Mouse (Mus musculus): Measurements from ENCODE around the gene Idh3a. TPM values are rescaled to one million over a fixed set of nuclear protein-coding genes. Genes with fewer than 3 reads are reported as not detected.

Gene Idh3a
- total and polyA plus RNA-seq, 3 experiments, result 160 to 282 (median 205) TPM

GRCm38 (mm10) chr9:54583712-54584111 lies 2.4 kb upstream of the Idh3a start:
- Histone ChIP-seq H3K4me3 (ENCODE audit: control insufficient read depth in 1 of 2, insufficient read depth in 1 of 2, low read depth in 2 of 2, low read length in 2 of 2) (no peak overlapping the region), H3K27ac (ENCODE audit: control insufficient read depth, low read depth, low read length) (peak overlapping the region; percentile 98), H3K9ac (ENCODE audit: control insufficient read depth, low read depth, low read length, poor library complexity, severe bottlenecking) (peak overlapping the region; percentile 44), H3K79me2 (ENCODE audit: control insufficient read depth, insufficient read depth, low read length, poor library complexity) (peaks cover 24% of the 10 kb centered on the region), H3K36me3 (ENCODE audit: control insufficient read depth in 1 of 2, insufficient read depth in 2 of 2, low read length in 2 of 2) (peaks cover 0 to 34% of the 10 kb centered on the region in 2 experiments; a peak in 2 of 4 replicates), H3K9me3 (replicated peaks; ENCODE audit: insufficient read depth, low read length) (no peaks in the 10 kb centered on the region), H3K27me3 (ENCODE audit: control insufficient read depth in 1 of 2, insufficient read depth in 2 of 2, low read length in 2 of 2) (no peaks in the 10 kb centered on the region), H3K4me1 (ENCODE audit: control insufficient read depth in 1 of 2, insufficient read depth in 2 of 2, low read length in 2 of 2) (peaks cover 9 to 25% of the 10 kb centered on the region in 2 experiments; a peak in 3 of 4 replicates)
- TF ChIP-seq BHLHE40 (IDR thresholded peaks at IDR 0.05; ENCODE audit: borderline replicate concordance, low read depth, low read length) (peak; percentile 61; the same call in 1 of the 2 replicates), MAZ (IDR thresholded peaks at IDR 0.05; ENCODE audit: low read depth, low read length) (no peak), SIN3A (IDR thresholded peaks at IDR 0.05; ENCODE audit: low read length) (peak; percentile 89), KAT2A (conservative IDR thresholded peaks at IDR 0.05; ENCODE audit: low read depth, low read length) (no peak; the same call in 1 of the 2 replicates), MXI1 (IDR thresholded peaks at IDR 0.05; ENCODE audit: low read depth, low read length) (peak; percentile 37; the same call in 1 of the 2 replicates), USF2 (IDR thresholded peaks at IDR 0.05; ENCODE audit: borderline replicate concordance in 1 of 2, insufficient read depth in 1 of 2, low read depth in 1 of 2, low read length in 2 of 2) (no peak), CHD2 (IDR thresholded peaks at IDR 0.05; ENCODE audit: low read length) (no peak), EP300 (IDR thresholded peaks at IDR 0.05; ENCODE audit: low read depth in 1 of 2, low read length in 2 of 2) (peak; percentile 98 to 99), MYC (IDR thresholded peaks at IDR 0.05; ENCODE audit: low read depth, low read length) (0 out of 2 replicates have a peak, but pooled peaks have one; percentile 13), USF1 (IDR thresholded peaks at IDR 0.05; ENCODE audit: low read depth, low read length) (no peak), RAD21 (IDR thresholded peaks at IDR 0.05; ENCODE audit: low read depth, low read length) (no peak), ZKSCAN1 (IDR thresholded peaks at IDR 0.05; ENCODE audit: low read depth, low read length) (no peak), POLR2AphosphoS2 (IDR thresholded peaks at IDR 0.05; ENCODE audit: low read length) (no peak), POLR2AphosphoS5 (IDR thresholded peaks at IDR 0.05; ENCODE audit: borderline replicate concordance, low read depth, low read length) (no peak), ELF1 (IDR thresholded peaks at IDR 0.05; ENCODE audit: low read depth, low read length) (peak; percentile 8; the same call in 1 of the 2 replicates), GATA1 (IDR thresholded peaks at IDR 0.05; ENCODE audit: low read depth, low read length) (peak; percentile 97), RCOR1 (IDR thresholded peaks at IDR 0.05; ENCODE audit: low read depth, low read length) (peak; percentile 91), ETS1 (IDR thresholded peaks at IDR 0.05; ENCODE audit: low read depth, low read length) (peak; percentile 96), HCFC1 (IDR thresholded peaks at IDR 0.05; ENCODE audit: low read depth, low read length) (peak; percentile 55), NRF1 (IDR thresholded peaks at IDR 0.05; ENCODE audit: insufficient read depth, low read depth, low read length, poor library complexity, severe bottlenecking) (no peak), JUND (IDR thresholded peaks at IDR 0.05; ENCODE audit: low read depth, low read length) (peak; percentile 55; the same call in 1 of the 2 replicates), POLR2A (IDR thresholded peaks at IDR 0.05; ENCODE audit: control insufficient read depth in 1 of 2, insufficient read depth in 1 of 2, low read depth in 1 of 2, low read length in 2 of 2, poor library complexity in 1 of 2) (no peak), TCF12 (IDR thresholded peaks at IDR 0.05; ENCODE audit: low read depth, low read length) (peak; percentile 98), TAL1 (IDR thresholded peaks at IDR 0.05; ENCODE audit: low read length) (peak; percentile 70), MYB (IDR thresholded peaks at IDR 0.05; ENCODE audit: low read depth, low read length) (peak; percentile 100), MAX (IDR thresholded peaks at IDR 0.05; ENCODE audit: low read length) (no peak), ZNF384 (IDR thresholded peaks at IDR 0.05; ENCODE audit: low read depth, low read length) (peak; percentile 85), TBP (IDR thresholded peaks at IDR 0.05; ENCODE audit: low read depth, low read length) (no peak), SMC3 (IDR thresholded peaks at IDR 0.05; ENCODE audit: low read depth, low read length) (no peak)
- peak; percentile 88 for DNase-seq (ENCODE audit: low read depth, low spot score)

Measured in MEL (cell line).